Mouse (Mus musculus) myocyte (in vitro differentiated cells): ENCODE measurements at regions not wholly inside any gene's neighbourhood (a gene's known extent, or its start where the extent isn't known, plus 50 kb on each side); places are given as distances from the start of the nearest gene placed in this dataset.

Source experiments
- H3K27me3 ChIP-seq: one replicate; pipeline ENCODE4 v1.6.1; 2011; ENCODE audit not compliant: control insufficient read depth, insufficient read depth, insufficient read length
- H3K36me3 ChIP-seq: one replicate; pipeline ENCODE4 v1.6.1; 2011; ENCODE audit not compliant: control insufficient read depth, insufficient read depth
- H3K4me2 ChIP-seq: one replicate; pipeline ENCODE4 v1.6.1; 2011; ENCODE audit warnings: low read depth, control low read depth
- H3K4me3 ChIP-seq: one replicate; pipeline ENCODE4 v1.5.1; 2011; ENCODE audit warnings: mild to moderate bottlenecking, control low read depth, moderate library complexity
- H3K79me2 ChIP-seq: one replicate; pipeline ENCODE4 v1.6.1; 2011; ENCODE audit not compliant: control insufficient read depth, insufficient read depth
- H3ac ChIP-seq: one replicate; pipeline ENCODE4 v1.6.1; 2011; ENCODE audit not compliant: control insufficient read depth, insufficient read length
- CEBPB ChIP-seq: IDR thresholded peaks from 2 replicates; pipeline ENCODE4 v1.6.1; 2011; ENCODE audit warnings: mild to moderate bottlenecking, moderate library complexity; ENCODE audit not compliant: poor library complexity, insufficient read depth, severe bottlenecking
- E2F4 ChIP-seq: IDR thresholded peaks from one replicate; pipeline ENCODE4 v1.6.1; 2011; ENCODE audit warnings: mild to moderate bottlenecking, control low read depth, moderate library complexity; ENCODE audit not compliant: insufficient read depth
- MAX ChIP-seq: IDR thresholded peaks from one replicate; pipeline ENCODE4 v1.6.1; 2011; ENCODE audit warnings: low read depth, mild to moderate bottlenecking, control low read depth
- MYOD1 ChIP-seq, 3 experiments: IDR thresholded peaks; one replicate each; pipeline ENCODE4 v1.6.1; 2011; ENCODE audit warnings: control low read depth in 2 of 3, low read depth in 2 of 3, mild to moderate bottlenecking in 2 of 3, moderate library complexity in 1 of 3; ENCODE audit not compliant: insufficient read length in 2 of 3, control insufficient read depth in 1 of 3
- MYOG ChIP-seq, 3 experiments: IDR thresholded peaks; one replicate each; pipeline ENCODE4 v1.6.1; 2011; ENCODE audit warnings: control low read depth in 2 of 3, low read depth in 2 of 3, mild to moderate bottlenecking in 2 of 3; ENCODE audit not compliant: insufficient read length in 2 of 3, control insufficient read depth in 1 of 3, insufficient read depth in 1 of 3
- POLR2A ChIP-seq: IDR thresholded peaks from one replicate; pipeline ENCODE4 v1.6.1; 2011; ENCODE audit warnings: low read depth, mild to moderate bottlenecking, control low read depth, moderate library complexity; ENCODE audit not compliant: insufficient read length
- POLR2AphosphoS2 ChIP-seq: IDR thresholded peaks from one replicate; pipeline ENCODE4 v1.6.1; 2011; ENCODE audit warnings: low read depth, control low read depth; ENCODE audit not compliant: insufficient read length
- REST ChIP-seq: IDR thresholded peaks from one replicate; pipeline ENCODE4 v1.6.1; 2011; ENCODE audit warnings: mild to moderate bottlenecking, control low read depth, moderate library complexity; ENCODE audit not compliant: insufficient read depth, insufficient read length
- SRF ChIP-seq: IDR thresholded peaks from one replicate; pipeline ENCODE4 v1.6.1; 2011; ENCODE audit warnings: low read depth; ENCODE audit not compliant: control insufficient read depth, insufficient read length
- TCF12 ChIP-seq: IDR thresholded peaks from one replicate; pipeline ENCODE4 v1.6.1; 2011; ENCODE audit warnings: mild to moderate bottlenecking, control low read depth; ENCODE audit not compliant: poor library complexity, insufficient read depth, severe bottlenecking
- TCF3 ChIP-seq: IDR thresholded peaks from one replicate; pipeline ENCODE4 v1.6.1; 2011; ENCODE audit warnings: low read depth, control low read depth; ENCODE audit not compliant: insufficient read length
- USF1 ChIP-seq: IDR thresholded peaks from one replicate; pipeline ENCODE4 v1.6.1; 2011; ENCODE audit warnings: low read depth, mild to moderate bottlenecking, control low read depth, moderate library complexity

DNA sequence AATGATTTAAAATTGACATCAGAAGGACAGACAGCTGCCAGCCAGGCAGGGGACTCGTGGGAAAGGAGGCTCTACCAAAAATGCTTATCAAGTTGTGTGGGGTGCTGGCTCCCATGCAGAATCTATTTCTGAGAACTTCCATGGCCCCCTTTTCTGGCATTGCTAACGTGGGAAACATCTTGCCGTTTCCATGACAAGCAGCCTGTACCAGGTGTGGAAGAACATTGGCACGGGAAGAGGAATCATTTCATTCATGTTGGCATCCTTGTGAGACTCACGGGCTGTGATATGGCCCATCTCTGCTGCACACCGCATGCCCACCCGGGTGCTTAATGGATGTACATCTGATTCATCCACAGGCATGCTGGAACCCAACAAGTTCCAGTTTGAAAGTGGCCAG is 76.9 kb upstream of the Sox2 start:
- Histone ChIP-seq H3ac (no peak overlapping the region), H3K36me3 (no peaks in the 10 kb centered on the region), H3K27me3 (no peaks in the 10 kb centered on the region), H3K4me3 (no peak overlapping the region), H3K4me2 (no peak overlapping the region), H3K79me2 (no peaks in the 10 kb centered on the region)
- TF ChIP-seq E2F4: no peak
- no peak for TF ChIP-seq MAX
- TF ChIP-seq TCF12: no peak
- TF ChIP-seq CEBPB: no peak
- no peak for TF ChIP-seq TCF3

- TF ChIP-seq TCF3: no peak
- no peak for TF ChIP-seq MYOD1 (IDR thresholded peaks at IDR 0.05; ENCODE audit: control insufficient read depth in 1 of 3, insufficient read length in 2 of 3, low read depth in 2 of 3)
- no peak for TF ChIP-seq E2F4
- TF ChIP-seq POLR2AphosphoS2: no peak
- H3K79me2 ChIP-seq: no peaks in the 10 kb centered on the region
- H3ac ChIP-seq: no peak overlapping the region
- no peak overlapping the region for H3K4me3 ChIP-seq
- no peak overlapping the region for H3K4me2 ChIP-seq
- H3K36me3 ChIP-seq: no peaks in the 10 kb centered on the region
- no peaks in the 10 kb centered on the region for H3K27me3 ChIP-seq
Measured at GRCm38 (mm10) chr3:34572081-34572480, 78.1 kb upstream of the Sox2 start.

- no peak overlapping the region for H3ac ChIP-seq
- H3K4me2 ChIP-seq: no peak overlapping the region
- no peaks in the 10 kb centered on the region for H3K36me3 ChIP-seq
- no peak overlapping the region for H3K4me3 ChIP-seq
- TF ChIP-seq CEBPB (no peak), SRF (no peak), TCF3 (no peak), MAX (no peak), E2F4 (no peak), POLR2AphosphoS2 (no peak), POLR2A (no peak), USF1 (no peak), MYOG (IDR thresholded peaks at IDR 0.05; ENCODE audit: control insufficient read depth in 1 of 3, insufficient read depth in 1 of 3, insufficient read length in 2 of 3, low read depth in 2 of 3) (no peak), MYOD1 (IDR thresholded peaks at IDR 0.05; ENCODE audit: control insufficient read depth in 1 of 3, insufficient read length in 2 of 3, low read depth in 2 of 3) (no peak), TCF12 (no peak), REST (no peak)
- no peaks in the 10 kb centered on the region for H3K79me2 ChIP-seq
- H3K27me3 ChIP-seq: no peaks in the 10 kb centered on the region
Measured at GRCm38 (mm10) chr3:34571630-34572029, 78.6 kb upstream of the Sox2 start.

DNA sequence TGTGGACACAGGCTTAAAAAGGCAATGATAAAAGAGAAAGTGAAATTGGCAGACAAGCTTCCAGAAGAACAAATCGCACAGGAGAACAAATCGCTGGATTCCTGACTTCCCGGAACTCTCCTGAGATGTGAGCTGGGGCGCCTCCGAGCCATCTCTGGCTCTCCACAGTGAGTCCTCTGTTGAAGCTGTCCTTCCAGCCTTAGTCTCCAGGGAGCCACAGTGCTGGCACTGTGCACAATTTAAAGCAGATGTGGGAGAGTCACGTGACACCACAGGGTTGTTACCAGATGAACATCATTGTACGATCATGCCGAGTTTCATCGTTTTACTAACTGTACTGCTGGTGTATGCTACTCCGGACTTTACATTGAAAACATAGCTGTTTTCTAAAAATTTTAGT is 80.2 kb upstream of the Sox2 start:
- Histone ChIP-seq H3K4me3 (no peak overlapping the region), H3K36me3 (no peaks in the 10 kb centered on the region)
- TF ChIP-seq E2F4 (no peak), USF1 (peak; percentile 28), MYOG (IDR thresholded peaks at IDR 0.05; ENCODE audit: control insufficient read depth in 1 of 3, insufficient read depth in 1 of 3, insufficient read length in 2 of 3, low read depth in 2 of 3) (no peak), POLR2A (no peak), REST (no peak), CEBPB (no peak), POLR2AphosphoS2 (no peak)

GRCm38 (mm10) chr3:34568086-34568650 is 82.0 kb upstream of the Sox2 start:
- Histone ChIP-seq H3K4me2 (no peak overlapping the region), H3K27me3 (no peaks in the 10 kb centered on the region), H3K4me3 (no peak overlapping the region), H3K36me3 (no peaks in the 10 kb centered on the region), H3ac (no peak overlapping the region), H3K79me2 (no peaks in the 10 kb centered on the region)
- TF ChIP-seq TCF3: no peak
- TF ChIP-seq CEBPB: no peak
- no peak for TF ChIP-seq TCF12
- TF ChIP-seq E2F4: no peak
- TF ChIP-seq REST: no peak
- TF ChIP-seq MYOD1 (IDR thresholded peaks at IDR 0.05; ENCODE audit: control insufficient read depth in 1 of 3, insufficient read length in 2 of 3, low read depth in 2 of 3): no peak
- TF ChIP-seq POLR2AphosphoS2: no peak
- TF ChIP-seq MAX: no peak
- TF ChIP-seq MYOG (IDR thresholded peaks at IDR 0.05; ENCODE audit: control insufficient read depth in 1 of 3, insufficient read depth in 1 of 3, insufficient read length in 2 of 3, low read depth in 2 of 3): no peak
- no peak for TF ChIP-seq POLR2A
- TF ChIP-seq SRF: no peak
- no peak for TF ChIP-seq USF1

More for the DNA sequence above, 80.2 kb upstream of the Sox2 start:
- H3K27me3 ChIP-seq: no peaks in the 10 kb centered on the region
- H3K4me2 ChIP-seq: no peak overlapping the region
- H3ac ChIP-seq: no peak overlapping the region
- no peaks in the 10 kb centered on the region for H3K79me2 ChIP-seq
